Mouse (Mus musculus) forebrain, embryonic 14.5 days (tissue): ENCODE measurements around the gene Rpl23. TPM values are rescaled to one million over a fixed set of nuclear protein-coding genes. Genes with fewer than 3 reads are reported as not detected.

Source experiments
- ATAC-seq: fragments of 200-750 bp; cut with Nextera tagmentation; 2 replicates; pipeline ENCODE4 v1.8.0; 2017; ENCODE audit warnings: mild to moderate bottlenecking, moderate library complexity
- DNase-seq: peaks from one replicate; pipeline ENCODE4 v3.0.0-alpha.2; 2015; ENCODE audit warnings: low spot score
- H3K27ac ChIP-seq: fragments of 300-500 bp; sonication (generic); 2 replicates; pipeline ENCODE4 v1.5.1; 2014; ENCODE audit warnings: low read depth, mild to moderate bottlenecking, control low read depth, low read length, moderate library complexity
- H3K27me3 ChIP-seq: fragments of 300-500 bp; sonication (generic); replicated peaks from 2 replicates; pipeline ENCODE4 v1.6.1; 2014; ENCODE audit warnings: low read length, control low read depth, mixed read lengths; ENCODE audit not compliant: control insufficient read depth, insufficient read depth
- H3K36me3 ChIP-seq: fragments of 300-500 bp; sonication (generic); 2 replicates; pipeline ENCODE4 v1.6.1; 2014; ENCODE audit warnings: low read length, control low read depth; ENCODE audit not compliant: control insufficient read depth, insufficient read depth
- H3K4me1 ChIP-seq: fragments of 300-500 bp; sonication (generic); 2 replicates; pipeline ENCODE4 v1.6.1; 2014; ENCODE audit warnings: antibody characterized with exemption, low read length, control low read depth; ENCODE audit not compliant: control insufficient read depth, insufficient read depth
- H3K4me2 ChIP-seq: fragments of 300-500 bp; sonication (generic); 2 replicates; pipeline ENCODE4 v1.6.1; 2014; ENCODE audit warnings: mild to moderate bottlenecking, control low read depth, low read length
- H3K4me3 ChIP-seq: fragments of 300-500 bp; sonication (generic); 2 replicates; pipeline ENCODE4 v1.5.1; 2014; ENCODE audit warnings: low read depth, low read length, control low read depth
- H3K9ac ChIP-seq: fragments of 300-500 bp; sonication (generic); 2 replicates; pipeline ENCODE4 v1.6.1; 2014; ENCODE audit warnings: mild to moderate bottlenecking, low read length, control low read depth, moderate library complexity
- H3K9me3 ChIP-seq: fragments of 300-500 bp; sonication (generic); replicated peaks from 2 replicates; pipeline ENCODE4 v1.6.1; 2016; ENCODE audit warnings: low read length, control low read depth, mixed read lengths; ENCODE audit not compliant: control insufficient read depth
- WGBS: fragments of 180-500 bp; shearing (Covaris S2); extraction: QIAGEN DNeasy Blood & Tissue Kit; methylation state at CpG from one replicate; pipeline ENCODE4 v1.1.7; 2014; 5-methylcytosine and 5-hydroxymethylcytosine counted together
- polyA plus RNA-seq: library from polyadenylated mRNA; unstranded; fragments of >200 nt; fragmentation: Nextera tagmentation; extraction: Ambion mirVana; gene quantifications from 2 replicates; pipeline ENCODE4 v1.2.1, GENCODE M21; 2014

Gene Rpl23
- polyA plus RNA-seq, 1 experiment from 2014 or later: 451 TPM

GRCm38 (mm10) chr11:97817379-97817778 lies 35.1 kb upstream of the Rpl23 start:
- H3K4me3 ChIP-seq: no peak overlapping the region
- no peaks in the 10 kb centered on the region for H3K9me3 ChIP-seq
- H3K36me3 ChIP-seq: peaks cover 51% of the 10 kb centered on the region
- no peak overlapping the region for H3K9ac ChIP-seq
- H3K4me1 ChIP-seq: peaks cover 21% of the 10 kb centered on the region
- no peak for DNase-seq
- ATAC-seq: no peak
- WGBS: 48% methylated on average over 5 of the region's 5 CpGs
- no peaks in the 10 kb centered on the region for H3K27me3 ChIP-seq
- H3K27ac ChIP-seq: no peak overlapping the region
- no peak overlapping the region for H3K4me2 ChIP-seq

DNA sequence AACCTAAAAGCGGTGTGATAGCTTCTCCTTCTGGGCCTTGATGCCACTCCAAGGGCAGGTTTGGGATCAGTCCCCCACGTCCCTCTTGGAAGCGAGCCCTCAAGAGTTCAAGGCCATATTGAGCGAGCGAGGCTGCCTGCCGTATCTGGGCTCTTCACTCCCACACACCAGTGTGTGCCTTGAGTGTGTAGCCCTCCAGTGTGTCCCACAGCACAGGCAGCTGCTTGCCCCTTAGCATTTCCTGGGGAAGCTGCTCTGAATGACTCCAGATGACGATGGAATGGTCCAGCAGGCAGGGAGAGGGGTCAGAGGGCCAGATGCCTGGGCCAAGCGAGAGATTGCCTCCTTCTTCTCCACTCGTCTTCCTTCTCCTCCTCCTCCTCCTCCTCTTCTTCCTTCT lies 34.7 kb upstream of the Rpl23 start:
- WGBS: 74% methylated on average over 9 of the region's 9 CpGs
- ATAC-seq: no peak
- Histone ChIP-seq H3K4me1 (peaks cover 26% of the 10 kb centered on the region), H3K4me2 (no peak overlapping the region), H3K27ac (no peak overlapping the region), H3K9ac (no peak overlapping the region), H3K9me3 (no peaks in the 10 kb centered on the region), H3K27me3 (no peaks in the 10 kb centered on the region), H3K36me3 (peaks cover 49% of the 10 kb centered on the region), H3K4me3 (no peak overlapping the region)
- no peak for DNase-seq

- H3K27me3 ChIP-seq: no peaks in the 10 kb centered on the region
- peaks cover 44% of the 10 kb centered on the region for H3K36me3 ChIP-seq
- H3K4me2 ChIP-seq: no peak overlapping the region
- no peak overlapping the region for H3K4me3 ChIP-seq
- H3K9ac ChIP-seq: no peak overlapping the region
- no peak overlapping the region for H3K27ac ChIP-seq
- H3K4me1 ChIP-seq: peaks cover 32% of the 10 kb centered on the region
- no peaks in the 10 kb centered on the region for H3K9me3 ChIP-seq
- no peak for DNase-seq
- 20% methylated on average over 5 of the region's 5 CpGs for WGBS
- no peak for ATAC-seq
Measured at GRCm38 (mm10) chr11:97816176-97816575, 33.9 kb upstream of the Rpl23 start.

GRCm38 (mm10) chr11:97815736-97816135 lies 33.5 kb upstream of the Rpl23 start:
- Histone ChIP-seq H3K4me2 (no peak overlapping the region), H3K27ac (no peak overlapping the region), H3K9me3 (no peaks in the 10 kb centered on the region), H3K9ac (no peak overlapping the region), H3K36me3 (peaks cover 40% of the 10 kb centered on the region), H3K4me1 (peaks cover 35% of the 10 kb centered on the region), H3K4me3 (no peak overlapping the region), H3K27me3 (no peaks in the 10 kb centered on the region)
- no peak for ATAC-seq
- no peak for DNase-seq
- 74% methylated on average over 11 of the region's 11 CpGs for WGBS

DNA sequence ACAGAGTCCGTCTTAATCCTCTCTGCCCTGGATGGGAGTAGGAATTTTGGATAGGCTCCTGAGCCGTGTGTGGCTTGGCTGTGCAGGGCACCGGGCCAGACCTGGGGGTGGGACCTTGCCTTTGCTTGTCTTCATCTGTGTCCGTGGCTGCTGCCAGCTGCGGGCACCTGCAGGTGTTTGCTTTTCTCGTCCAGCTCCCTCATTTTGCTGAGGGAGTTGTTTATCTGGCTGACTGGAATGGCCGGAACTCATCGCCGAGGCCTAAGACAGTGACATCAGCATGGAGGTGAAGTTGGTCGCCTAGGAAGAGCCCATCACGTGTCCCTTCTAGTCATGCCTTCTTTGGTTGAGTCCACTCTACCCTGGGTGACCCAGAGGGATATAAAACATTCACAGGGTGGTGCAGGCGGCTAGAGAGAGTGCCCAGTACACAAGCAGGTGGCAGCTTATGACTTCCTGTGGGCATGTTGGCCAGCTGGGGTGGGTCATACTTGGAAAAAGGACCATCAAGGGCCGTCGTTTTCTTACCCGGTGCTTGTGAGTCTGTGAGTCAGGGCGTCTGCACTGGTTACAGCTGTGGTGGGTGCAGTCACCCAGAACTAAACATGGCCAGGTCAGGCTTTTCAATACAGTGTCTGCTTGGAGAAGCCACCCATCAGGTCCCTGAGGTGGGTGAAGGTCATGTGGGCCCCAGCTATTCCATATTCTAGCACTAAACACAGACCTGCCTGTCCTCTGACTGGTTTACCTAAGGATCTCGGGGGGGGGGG lies 31.7 kb upstream of the Rpl23 start:
- DNase-seq (no peak), ATAC-seq (no peak)
- H3K27ac ChIP-seq: peak overlapping the region; percentile 85
- no peaks in the 10 kb centered on the region for H3K27me3 ChIP-seq
- H3K9me3 ChIP-seq: no peaks in the 10 kb centered on the region
- peaks cover 46% of the 10 kb centered on the region for H3K36me3 ChIP-seq
- no peak overlapping the region for H3K4me3 ChIP-seq
- peaks cover 44% of the 10 kb centered on the region for H3K4me1 ChIP-seq
- H3K4me2 ChIP-seq: no peak overlapping the region
- H3K9ac ChIP-seq: peak overlapping the region; percentile 43
- WGBS: 73% methylated on average over 17 of the region's 17 CpGs

- Histone ChIP-seq H3K4me3 (no peak overlapping the region), H3K27me3 (no peaks in the 10 kb centered on the region), H3K4me1 (peaks cover 45% of the 10 kb centered on the region), H3K9ac (peak overlapping the region; percentile 43), H3K36me3 (peaks cover 53% of the 10 kb centered on the region), H3K27ac (peak overlapping the region; percentile 85), H3K4me2 (peak overlapping the region; percentile 35), H3K9me3 (no peaks in the 10 kb centered on the region)
- whole genome bisulfite sequencing: 44% methylated on average over 7 of the region's 7 CpGs
- no peak for DNase-seq
- peak; percentile 28 for ATAC-seq
Measured at GRCm38 (mm10) chr11:97813085-97813484, 30.8 kb upstream of the Rpl23 start.

- Histone ChIP-seq H3K9ac (peak overlapping the region; percentile 43), H3K4me1 (peaks cover 51% of the 10 kb centered on the region), H3K36me3 (peaks cover 55% of the 10 kb centered on the region), H3K27ac (peak overlapping the region; percentile 85), H3K9me3 (no peaks in the 10 kb centered on the region), H3K4me2 (peak overlapping the region; percentile 35), H3K4me3 (no peak overlapping the region), H3K27me3 (no peaks in the 10 kb centered on the region)
- ATAC-seq: peak; percentile 86
- WGBS: 14% methylated on average over 3 of the region's 3 CpGs
- DNase-seq: peak; percentile 89
Measured at GRCm38 (mm10) chr11:97812491-97812921, 30.3 kb upstream of the Rpl23 start.

DNA sequence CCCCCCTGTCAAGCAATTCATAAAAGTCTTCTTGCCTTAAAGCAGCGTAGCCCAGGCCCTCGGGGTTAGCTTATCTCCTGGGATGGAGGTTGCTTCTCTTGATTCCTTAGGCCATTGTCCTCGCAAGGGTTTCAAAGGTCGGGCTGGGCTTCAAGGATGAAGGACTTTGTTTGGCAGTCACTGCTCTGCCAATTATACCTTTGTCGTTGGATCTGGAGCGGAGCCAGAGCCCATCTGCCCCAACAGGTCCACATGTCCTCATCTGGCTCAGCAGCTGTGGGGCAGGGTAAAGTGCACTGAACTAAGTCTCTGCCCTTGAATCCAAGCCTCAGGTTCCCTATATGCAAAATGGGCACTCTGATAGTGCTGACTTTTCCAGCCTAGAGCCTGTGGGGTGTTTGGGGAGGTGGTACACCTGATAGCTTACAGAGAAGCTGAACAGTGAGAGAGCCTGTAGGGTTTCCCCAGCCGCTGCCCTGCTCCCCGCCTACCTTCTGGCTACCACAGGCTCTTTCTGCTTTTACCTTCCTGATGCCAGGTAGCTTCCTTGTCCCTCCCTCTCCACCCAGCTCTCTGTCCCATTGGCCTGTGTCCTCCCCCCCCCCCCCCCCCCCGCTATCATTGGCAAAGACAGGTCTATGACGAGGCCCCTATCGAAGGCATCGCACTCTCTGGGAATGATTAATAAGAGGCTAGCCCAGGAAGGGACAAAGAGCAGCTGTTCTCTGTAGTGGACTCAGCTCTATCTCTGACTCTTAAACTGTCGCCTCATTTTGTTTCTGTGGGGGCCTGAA lies 29.5 kb upstream of the Rpl23 start:
- H3K27me3 ChIP-seq: no peaks in the 10 kb centered on the region
- peak overlapping the region; percentile 85 for H3K27ac ChIP-seq
- peak overlapping the region; percentile 35 for H3K4me2 ChIP-seq
- H3K9ac ChIP-seq: peak overlapping the region; percentile 43
- H3K36me3 ChIP-seq: peaks cover 60% of the 10 kb centered on the region
- WGBS: 27% methylated on average over 12 of the region's 13 CpGs
- ATAC-seq: 0 out of 2 replicates have a peak, but pooled peaks have one; percentile 7
- no peak for DNase-seq
- H3K9me3 ChIP-seq: no peaks in the 10 kb centered on the region
- H3K4me3 ChIP-seq: no peak overlapping the region
- peaks cover 52% of the 10 kb centered on the region for H3K4me1 ChIP-seq

- Histone ChIP-seq H3K4me1 (peaks cover 59% of the 10 kb centered on the region), H3K9me3 (no peaks in the 10 kb centered on the region), H3K9ac (peak overlapping the region; percentile 7; the same call in 1 of the 2 replicates), H3K27ac (no peak overlapping the region), H3K27me3 (no peaks in the 10 kb centered on the region), H3K36me3 (peaks cover 52% of the 10 kb centered on the region), H3K4me3 (no peak overlapping the region), H3K4me2 (no peak overlapping the region)
- ATAC-seq (no peak), DNase-seq (no peak)
- 1% methylated on average over 3 of the region's 3 CpGs for WGBS
Measured at GRCm38 (mm10) chr11:97810970-97811369, 28.7 kb upstream of the Rpl23 start.
